Mouse (Mus musculus): ENCODE measurements around the gene Actl6b. TPM values are rescaled to one million over a fixed set of nuclear protein-coding genes. Genes with fewer than 3 reads are reported as not detected.
A peak's percentile ranks its signal among the peaks of the same experiment; 100 is the strongest.

The Actl6b gene
- total RNA-seq, 2 experiments from 2014 or later, result 109 to 115 TPM

Small RNAs within 50 kb of the gene (microRNA-seq; reads per million reads assigned to microRNA genes)
- 3.3 reads per million, percentile 7 among the genes with 10 or more reads in this experiment for gene Mir6418

Other genes with a start within 250 kb of the Actl6b start
- gene Srrt, start 245.8 kb upstream of the Actl6b start, total RNA-seq (2021), result 100 to 1,000 TPM; 132 to 230 TPM
- gene Trip6, start 239.1 kb upstream of the Actl6b start, total RNA-seq (2021), result 1 to 10 TPM; 3.5 to 5.1 TPM
- 10 to 100 TPM; 21.1 to 25.2 TPM for gene Slc12a9, start 219.9 kb upstream of the Actl6b start, total RNA-seq (2021)
- 1 to 10 TPM; 5.3 to 6.1 TPM for gene Ephb4, start 203.4 kb upstream of the Actl6b start, total RNA-seq (2021)
- under 1 TPM; 0.37 to 0.39 TPM for gene Zan, start 76.5 kb upstream of the Actl6b start, total RNA-seq (2021)
- 10 to 100 TPM; 33.6 to 36.1 TPM for gene Pop7, start 51.0 kb upstream of the Actl6b start, total RNA-seq (2021)
- 10 to 100 TPM; 43.8 to 63.2 TPM for gene Gigyf1, start 35.0 kb upstream of the Actl6b start, total RNA-seq (2021)
- not detected for gene Epo, start 20.3 kb upstream of the Actl6b start, total RNA-seq (2021)
- 100 to 1,000 TPM; 582 to 667 TPM for gene Gnb2, start 20.0 kb upstream of the Actl6b start, total RNA-seq (2021)
- 10 to 100 TPM; 10.4 to 10.9 TPM for gene Tfr2, start 16.3 kb downstream of the Actl6b start, total RNA-seq (2021)
- 10 to 100 TPM; 19.4 to 26.4 TPM for gene Mospd3, start 47.5 kb downstream of the Actl6b start, total RNA-seq (2021)
- 10 to 100 TPM in 1 of 2 experiments, 1 to 10 TPM in 1; 8.6 to 14.9 TPM for gene Pcolce, start 60.3 kb downstream of the Actl6b start, total RNA-seq (2021)
- under 1 TPM; 0.20 to 0.25 TPM for gene Fbxo24, start 75.5 kb downstream of the Actl6b start, total RNA-seq (2021)
- 10 to 100 TPM; 11.3 to 19.4 TPM for gene Lrch4, start 75.6 kb downstream of the Actl6b start, total RNA-seq (2021)
- 10 to 100 TPM in 1 of 2 experiments, 1 to 10 TPM in 1; 5.5 to 11.7 TPM for gene Gm20605, start 75.7 kb downstream of the Actl6b start, total RNA-seq (2021)
- gene Sap25, start 87.8 kb downstream of the Actl6b start, total RNA-seq (2021), result 1 to 10 TPM; 4.2 to 7.7 TPM
- under 1 TPM in 1 of 2 experiments, not detected in 1; 0.23 TPM for gene Irs3, start 92.2 kb downstream of the Actl6b start, total RNA-seq (2021)
- 10 to 100 TPM; 41.7 to 42.0 TPM for gene Agfg2, start 131.2 kb downstream of the Actl6b start, total RNA-seq (2021)
- gene Nyap1, start 188.1 kb downstream of the Actl6b start, total RNA-seq (2021), result 10 to 100 TPM; 70.1 to 79.5 TPM
- 100 to 1,000 TPM; 166 to 203 TPM for gene Tsc22d4, start 192.2 kb downstream of the Actl6b start, total RNA-seq (2021)
- 10 to 100 TPM; 23.5 to 28.6 TPM for gene Ppp1r35, start 225.3 kb downstream of the Actl6b start, total RNA-seq (2021)
- gene Mepce, start 234.1 kb downstream of the Actl6b start, total RNA-seq (2021), result 10 to 100 TPM; 33.5 to 42.8 TPM
- gene Zcwpw1, start 234.3 kb downstream of the Actl6b start, total RNA-seq (2021), result 1 to 10 TPM; 4.6 to 7.2 TPM

All from left cerebral cortex, postnatal 36 days (tissue).